Mouse (Mus musculus): ENCODE data around the gene Eng.

Gene Eng

GRCm38 (mm10) chr2:32646379-32647056, at the start of gene Eng:
Gene Eng, plus strand, starts transcription at chr2:32646595.
- no peak for DNase-seq

- no peak for DNase-seq
Observed at GRCm38 (mm10) chr2:32596725-32597124, 49.7 kb upstream of the Eng start.

- no peak for DNase-seq
Observed at GRCm38 (mm10) chr2:32597248-32597647, 49.1 kb upstream of the Eng start.

GRCm38 (mm10) chr2:32597699-32598098, 48.7 kb upstream of the Eng start:
- no peak for DNase-seq

GRCm38 (mm10) chr2:32598506-32598905, 47.9 kb upstream of the Eng start:
- no peak for DNase-seq

- no peak for DNase-seq
Observed at GRCm38 (mm10) chr2:32599409-32599808, 47.0 kb upstream of the Eng start, which contains the start of gene St6galnac6. Gene St6galnac6, plus strand, starts transcription at chr2:32599709.

GRCm38 (mm10) chr2:32601417-32602065, 44.9 kb upstream of the Eng start:
- peak; percentile 40 to 41 for DNase-seq

- peak; percentile 92 for DNase-seq
Observed at GRCm38 (mm10) chr2:32602600-32603054, 43.8 kb upstream of the Eng start.

GRCm38 (mm10) chr2:32604631-32605030, 41.8 kb upstream of the Eng start:
- no peak for DNase-seq

- DNase-seq = peak; percentile 86 to 87
Observed at GRCm38 (mm10) chr2:32606161-32607142, 39.9 kb upstream of the Eng start.

GRCm38 (mm10) chr2:32607262-32607947, 39.0 kb upstream of the Eng start:
- peak; percentile 55 to 57 for DNase-seq

- peak; percentile 66 to 72 for DNase-seq
Observed at GRCm38 (mm10) chr2:32608141-32608777, 38.1 kb upstream of the Eng start.

- no peak for DNase-seq
Observed at GRCm38 (mm10) chr2:32608778-32609435, 37.5 kb upstream of the Eng start.

- DNase-seq = peak; percentile 48
Observed at GRCm38 (mm10) chr2:32610610-32611229, 35.7 kb upstream of the Eng start.

GRCm38 (mm10) chr2:32612274-32612673, 34.1 kb upstream of the Eng start:
- no peak for DNase-seq

- DNase-seq = no peak
Observed at GRCm38 (mm10) chr2:32617109-32617508, 29.3 kb upstream of the Eng start.

GRCm38 (mm10) chr2:32617601-32618000, 28.8 kb upstream of the Eng start:
- peak; percentile 37 to 38 for DNase-seq

GRCm38 (mm10) chr2:32618051-32618450, 28.3 kb upstream of the Eng start:
- no peak for DNase-seq

GRCm38 (mm10) chr2:32620682-32621516, 25.5 kb upstream of the Eng start:
- no peak for DNase-seq

- DNase-seq = no peak
Observed at GRCm38 (mm10) chr2:32621517-32621859, 24.9 kb upstream of the Eng start, which contains the start of gene Ak1. Gene Ak1, plus strand, starts transcription at chr2:32621758.

All from B cell, adult 2 months (primary cell).